Comparison of ENCODE assay signal across 12 mouse cellular contexts in genomic region chr12:112894303-112894884, GRCm38 (mm10). TPM values are rescaled to one million over a fixed set of nuclear protein-coding genes. Genes with fewer than 3 reads are reported as not detected.
DNase-seq lines count a peak whose midpoint lies in the region; ATAC-seq lines count a peak whose summit lies in the region.
"Had no signal": no experiment of that assay in that cellular context is flagged by ENCODE, and none has a peak within 500 bp of the region (broad histone marks: within the 10 kb centered on the region; RNA-seq: fewer than 3 reads in every experiment).

No protein-coding gene starts in this region.

- no peak overlapping the region for H3K4me2 ChIP-seq in hindbrain, embryonic 14.5 days (replicated peaks)
- H3K4me2 ChIP-seq in hindbrain, embryonic 11.5 days (replicated peaks; ENCODE audit: low read depth, low read length) = no peak overlapping the region
- H3K4me2 ChIP-seq: midbrain, embryonic 15.5 days had no signal

- 71% methylated on average over 11 of the region's 11 CpGs for WGBS in hindbrain, embryonic 14.5 days
- WGBS in hindbrain, embryonic 11.5 days = 78% methylated on average over 11 of the region's 11 CpGs

- H3K36me3 ChIP-seq in hindbrain, embryonic 14.5 days (replicated peaks; ENCODE audit: control insufficient read depth, insufficient read depth) = no peaks in the 10 kb centered on the region
- H3K36me3 ChIP-seq in hindbrain, embryonic 11.5 days (ENCODE audit: control insufficient read depth, insufficient read depth, low read length) = no peaks in the 10 kb centered on the region
- H3K36me3 ChIP-seq: midbrain, embryonic 15.5 days had no signal

- peak overlapping the region; percentile 26; the same call in 1 of the 2 replicates for H3K27ac ChIP-seq in hindbrain, embryonic 14.5 days
- no peak overlapping the region for H3K27ac ChIP-seq in hindbrain, embryonic 11.5 days (ENCODE audit: low read depth, low read length)
- H3K27ac ChIP-seq: midbrain, embryonic 15.5 days had no signal

- 0 out of 2 replicates have a peak, but pooled peaks cover 3% of the 10 kb centered on the region for H3K4me1 ChIP-seq in hindbrain, embryonic 14.5 days (replicated peaks; ENCODE audit: control insufficient read depth, insufficient read depth, low read length)
- 0 out of 2 replicates have a peak, but pooled peaks cover 2% of the 10 kb centered on the region for H3K4me1 ChIP-seq in hindbrain, embryonic 11.5 days (replicated peaks; ENCODE audit: control insufficient read depth, insufficient read depth, low read length)

- no peaks in the 10 kb centered on the region for H3K27me3 ChIP-seq in hindbrain, embryonic 14.5 days (ENCODE audit: control insufficient read depth, insufficient read depth, low read length)
- H3K27me3 ChIP-seq in hindbrain, embryonic 11.5 days (ENCODE audit: control insufficient read depth, insufficient read depth, low read length) = no peaks in the 10 kb centered on the region
- H3K27me3 ChIP-seq: midbrain, embryonic 15.5 days had no signal

- no peak for ATAC-seq in hindbrain, embryonic 14.5 days (ENCODE audit: low FRiP score)
- ATAC-seq in hindbrain, embryonic 11.5 days (ENCODE audit: low FRiP score) = no peak
- ATAC-seq: forebrain, embryonic 14.5 days; midbrain, embryonic 15.5 days had no signal

- H3K9me3 ChIP-seq in hindbrain, embryonic 14.5 days (ENCODE audit: control insufficient read depth, low read length) = no peaks in the 10 kb centered on the region
- no peaks in the 10 kb centered on the region for H3K9me3 ChIP-seq in hindbrain, embryonic 11.5 days (ENCODE audit: control insufficient read depth, low read length)
- H3K9me3 ChIP-seq: midbrain, embryonic 15.5 days had no signal

- no peak overlapping the region for H3K9ac ChIP-seq in hindbrain, embryonic 14.5 days
- no peak overlapping the region for H3K9ac ChIP-seq in hindbrain, embryonic 11.5 days (ENCODE audit: low read depth, low read length)
- H3K9ac ChIP-seq: midbrain, embryonic 15.5 days had no signal

- DNase-seq in adrenal gland, postnatal 14 days = peak; percentile 54
- no peak for DNase-seq in adrenal gland, postnatal 10 days
- DNase-seq in hindbrain, embryonic 14.5 days (ENCODE audit: low spot score) = no peak
- no peak for DNase-seq in hindbrain, embryonic 11.5 days (ENCODE audit: low spot score)
- DNase-seq in 416B (ENCODE audit: low read depth) = peak; percentile 42
- DNase-seq in fibroblast of lung, adult 2 months (ENCODE audit: low read depth) = peak; percentile 39
- DNase-seq in right cerebral cortex, adult 2 months (ENCODE audit: low spot score in 2 of 2) = no peak
- no peak for DNase-seq in frontal cortex, postnatal 25 days (ENCODE audit: low spot score in 2 of 2)
- DNase-seq: layer of hippocampus, postnatal 36 days; spleen, adult 18-20 months had no signal

- no peak overlapping the region for H3K4me3 ChIP-seq in hindbrain, embryonic 14.5 days (replicated peaks; ENCODE audit: low read length)
- no peak overlapping the region for H3K4me3 ChIP-seq in hindbrain, embryonic 11.5 days (ENCODE audit: low read depth, low read length)
- H3K4me3 ChIP-seq: midbrain, embryonic 15.5 days had no signal

RNA-seq across cellular contexts. Expression of gene Gpr132, which starts 26.4 kb away (rescaled TPM):
- 0.30 and 3.4 TPM in 2 replicates for total RNA-seq in adrenal gland, postnatal 14 days (2021)
- 1 to 10 TPM; 1.1 to 1.2 TPM for total RNA-seq in adrenal gland, postnatal 10 days (2021)
- polyA plus RNA-seq in hindbrain, embryonic 14.5 days (2014; fragmentation: Nextera tagmentation; extraction: Ambion mirVana) = not detected in 2 replicates
- polyA plus RNA-seq in hindbrain, embryonic 11.5 days (2014; fragmentation: Nextera tagmentation; extraction: Ambion mirVana) = not detected in 2 replicates
- total RNA-seq: layer of hippocampus, postnatal 36 days had no signal
- polyA plus RNA-seq: forebrain, embryonic 14.5 days had no signal

RNA-seq across cellular contexts. Expression of gene Jag2, which starts 35.2 kb away (rescaled TPM):
- total RNA-seq in adrenal gland, postnatal 14 days (2021) = 18.6 and 20.8 TPM in 2 replicates
- total RNA-seq in adrenal gland, postnatal 10 days (2021) = 10 to 100 TPM; 13.2 to 23.1 TPM
- polyA plus RNA-seq in hindbrain, embryonic 14.5 days (2014; fragmentation: Nextera tagmentation; extraction: Ambion mirVana) = 12.5 and 16.1 TPM in 2 replicates
- polyA plus RNA-seq in hindbrain, embryonic 11.5 days (2014; fragmentation: Nextera tagmentation; extraction: Ambion mirVana) = 4.2 and 4.7 TPM in 2 replicates

RNA-seq across cellular contexts. Expression of gene Nudt14, which starts 47.5 kb away (rescaled TPM):
- 32.5 and 35.7 TPM in 2 replicates for total RNA-seq in adrenal gland, postnatal 14 days (2021)
- 10 to 100 TPM; 46.9 to 50.2 TPM for total RNA-seq in adrenal gland, postnatal 10 days (2021)
- 60.9 and 70.1 TPM in 2 replicates for polyA plus RNA-seq in hindbrain, embryonic 14.5 days (2014; fragmentation: Nextera tagmentation; extraction: Ambion mirVana)
- 57.3 and 69.9 TPM in 2 replicates for polyA plus RNA-seq in hindbrain, embryonic 11.5 days (2014; fragmentation: Nextera tagmentation; extraction: Ambion mirVana)

Comparison
In these comparisons a context has a peak if more than half of its experiments do, and no peak if none do; other contexts are left out.
1. DNase-seq: peak in adrenal gland, postnatal 14 days (single experiment), 416B (single experiment) and fibroblast of lung, adult 2 months (single experiment); none in adrenal gland, postnatal 10 days (single experiment), hindbrain, embryonic 14.5 days (single experiment), hindbrain, embryonic 11.5 days (single experiment), right cerebral cortex, adult 2 months (0 of 2) and frontal cortex, postnatal 25 days (0 of 2).